Mouse (Mus musculus) limb, embryonic 12.5 days (tissue): ENCODE measurements around the gene Kptn. TPM values are rescaled to one million over a fixed set of nuclear protein-coding genes. Genes with fewer than 3 reads are reported as not detected.
A peak's percentile ranks its signal among the peaks of the same experiment; 100 is the strongest.

Experiments
- ATAC-seq: fragments of 200-750 bp; cut with Nextera tagmentation; 2 replicates; pipeline ENCODE4 v1.8.0; 2017; ENCODE audit warnings: low read depth, moderate TSS enrichment; ENCODE audit not compliant: insufficient number of reproducible peaks, insufficient read depth, low FRiP score, low TSS enrichment
- H3K27ac ChIP-seq: fragments of 300-500 bp; sonication (generic); 2 replicates; pipeline ENCODE4 v1.5.1; 2016; ENCODE audit warnings: mild to moderate bottlenecking, moderate library complexity
- H3K27me3 ChIP-seq: fragments of 300-500 bp; sonication (generic); 2 replicates; pipeline ENCODE4 v1.6.1; 2016; ENCODE audit warnings: mild to moderate bottlenecking, moderate library complexity
- H3K36me3 ChIP-seq: fragments of 300-500 bp; sonication (generic); 2 replicates; pipeline ENCODE4 v1.6.1; 2016; ENCODE audit warnings: mild to moderate bottlenecking, moderate library complexity
- H3K4me1 ChIP-seq: fragments of 300-500 bp; sonication (generic); replicated peaks from 2 replicates; pipeline ENCODE4 v1.6.1; 2016
- H3K4me2 ChIP-seq: fragments of 300-500 bp; sonication (generic); 2 replicates; pipeline ENCODE4 v1.6.1; 2016; ENCODE audit warnings: mild to moderate bottlenecking, moderate library complexity
- H3K4me3 ChIP-seq: fragments of 300-500 bp; sonication (generic); replicated peaks from 2 replicates; pipeline ENCODE4 v1.5.1; 2016; ENCODE audit warnings: mild to moderate bottlenecking
- H3K9ac ChIP-seq: fragments of 300-500 bp; sonication (generic); replicated peaks from 2 replicates; pipeline ENCODE4 v1.6.1; 2016; ENCODE audit warnings: mild to moderate bottlenecking, moderate library complexity
- H3K9me3 ChIP-seq: fragments of 300-500 bp; sonication (generic); 2 replicates; pipeline ENCODE4 v1.6.1; 2016; ENCODE audit warnings: mild to moderate bottlenecking, moderate library complexity
- WGBS: fragments of 180-500 bp; shearing (Covaris S2); methylation state at CpG from one replicate; pipeline ENCODE4 v1.1.7; 2016; 5-methylcytosine and 5-hydroxymethylcytosine counted together
- polyA plus RNA-seq: library from polyadenylated mRNA; unstranded; fragments of >200 nt; fragmentation: Nextera tagmentation; extraction: Ambion mirVana; gene quantifications from 2 replicates; pipeline ENCODE4 v1.2.1, GENCODE M21; 2016

Kptn gene
- polyA plus RNA-seq, 1 experiment from 2014 or later: 33.3 TPM

- Histone ChIP-seq H3K9ac (no peak overlapping the region), H3K4me2 (no peak overlapping the region), H3K27ac (no peak overlapping the region), H3K36me3 (peaks cover 35% of the 10 kb centered on the region), H3K4me1 (peaks cover 34% of the 10 kb centered on the region), H3K9me3 (no peaks in the 10 kb centered on the region), H3K27me3 (peaks cover 29% of the 10 kb centered on the region), H3K4me3 (no peak overlapping the region)
- WGBS: 91% methylated on average over 6 of the region's 6 CpGs
- ATAC-seq: no peak
Observed at GRCm38 (mm10) chr7:16128344-16128743, 8.6 kb downstream of the Kptn start.

DNA sequence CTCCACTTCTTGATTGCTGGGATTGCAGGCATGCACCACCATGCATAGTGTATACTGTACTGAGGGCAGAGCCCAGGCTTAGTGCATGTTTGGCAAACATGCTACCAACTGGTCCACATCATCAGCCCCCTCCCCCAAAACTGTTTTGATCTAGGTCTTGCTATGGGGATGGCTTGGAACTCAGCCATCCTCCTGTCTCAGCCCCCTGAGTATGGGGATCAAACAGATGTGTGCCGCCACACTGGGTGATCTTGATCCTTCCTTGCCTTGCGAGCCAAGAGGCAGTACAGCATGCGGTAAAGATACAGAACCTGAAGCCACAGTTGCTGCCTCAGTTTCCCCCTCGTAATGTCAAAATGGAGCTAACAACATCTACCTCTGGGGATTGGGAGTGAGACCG, 9.2 kb downstream of the Kptn start:
- H3K9ac ChIP-seq: no peak overlapping the region
- no peaks in the 10 kb centered on the region for H3K9me3 ChIP-seq
- no peak for ATAC-seq
- WGBS: 62% methylated on average over 5 of the region's 5 CpGs
- H3K4me3 ChIP-seq: peak overlapping the region; percentile 62; the same call in 1 of the 2 replicates
- peaks cover 30% of the 10 kb centered on the region for H3K36me3 ChIP-seq
- H3K4me2 ChIP-seq: no peak overlapping the region
- peaks cover 34% of the 10 kb centered on the region for H3K4me1 ChIP-seq
- H3K27ac ChIP-seq: no peak overlapping the region
- peaks cover 29% of the 10 kb centered on the region for H3K27me3 ChIP-seq

GRCm38 (mm10) chr7:16129421-16129845, 9.7 kb downstream of the Kptn start, which contains the start of gene Slc8a2:
TSS of gene Slc8a2 (plus strand) at chr7:16129826.
- Histone ChIP-seq H3K9ac (peak within 1 kb of the TSS; percentile 77), H3K4me1 (peaks cover 34% of the 10 kb centered on the region), H3K4me2 (peak within 1 kb of the TSS; percentile 88), H3K9me3 (no peaks in the 10 kb centered on the region), H3K4me3 (peak within 1 kb of the TSS; percentile 62), H3K27ac (peak within 1 kb of the TSS; percentile 83), H3K36me3 (peaks cover 26% of the 10 kb centered on the region), H3K27me3 (peaks cover 29% of the 10 kb centered on the region)
- 1% methylated on average over 12 of the region's 12 CpGs for WGBS
- peak; percentile 75 for ATAC-seq

GRCm38 (mm10) chr7:16129846-16130691, 10.4 kb downstream of the Kptn start:
- Histone ChIP-seq H3K4me3 (peak overlapping the region; percentile 62), H3K4me2 (peak overlapping the region; percentile 88), H3K9ac (peak overlapping the region; percentile 77), H3K36me3 (peaks cover 19% of the 10 kb centered on the region), H3K27me3 (peaks cover 29% of the 10 kb centered on the region), H3K4me1 (peaks cover 34% of the 10 kb centered on the region), H3K27ac (peak overlapping the region; percentile 83), H3K9me3 (no peaks in the 10 kb centered on the region)
- 3% methylated on average over 38 of the region's 38 CpGs for WGBS
- peak; percentile 73 for ATAC-seq

GRCm38 (mm10) chr7:16130956-16131634, 11.4 kb downstream of the Kptn start:
- H3K4me1 ChIP-seq: peaks cover 34% of the 10 kb centered on the region
- WGBS: 37% methylated on average over 13 of the region's 13 CpGs
- peak overlapping the region; percentile 77 for H3K9ac ChIP-seq
- ATAC-seq: no peak
- H3K27ac ChIP-seq: no peak overlapping the region
- peak overlapping the region; percentile 88 for H3K4me2 ChIP-seq
- H3K9me3 ChIP-seq: no peaks in the 10 kb centered on the region
- peaks cover 29% of the 10 kb centered on the region for H3K27me3 ChIP-seq
- H3K4me3 ChIP-seq: peak overlapping the region; percentile 62
- H3K36me3 ChIP-seq: peaks cover 9% of the 10 kb centered on the region

DNA sequence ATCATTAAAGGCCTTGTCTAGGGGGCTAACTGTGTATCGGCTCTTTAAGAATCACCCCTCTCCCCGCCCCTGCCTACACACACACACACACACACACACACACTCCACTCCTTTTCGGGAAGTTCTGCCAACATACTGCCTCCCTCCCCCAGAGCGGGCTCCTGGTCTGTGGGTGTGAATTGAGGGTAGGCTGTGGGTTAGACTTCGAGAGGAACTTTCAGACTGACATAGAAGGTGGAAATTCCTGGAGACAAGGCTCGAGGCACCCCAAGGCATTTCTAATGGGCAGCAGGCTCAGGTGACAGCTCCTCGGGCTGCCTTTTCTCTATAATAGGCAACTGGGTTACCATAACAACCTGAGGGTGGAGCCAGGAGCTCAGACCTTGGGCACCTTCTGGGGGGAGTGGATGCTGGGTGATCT, 12.5 kb downstream of the Kptn start:
- Histone ChIP-seq H3K4me1 (peaks cover 34% of the 10 kb centered on the region), H3K36me3 (peaks cover 8% of the 10 kb centered on the region), H3K27me3 (peaks cover 29% of the 10 kb centered on the region), H3K9me3 (no peaks in the 10 kb centered on the region), H3K9ac (no peak overlapping the region; the same call in 1 of the 2 replicates), H3K27ac (no peak overlapping the region), H3K4me3 (0 out of 2 replicates have a peak overlapping the region, but pooled peaks have one; percentile 6), H3K4me2 (peak overlapping the region; percentile 27; the same call in 1 of the 2 replicates)
- ATAC-seq: no peak
- 16% methylated on average over 7 of the region's 7 CpGs for WGBS

DNA sequence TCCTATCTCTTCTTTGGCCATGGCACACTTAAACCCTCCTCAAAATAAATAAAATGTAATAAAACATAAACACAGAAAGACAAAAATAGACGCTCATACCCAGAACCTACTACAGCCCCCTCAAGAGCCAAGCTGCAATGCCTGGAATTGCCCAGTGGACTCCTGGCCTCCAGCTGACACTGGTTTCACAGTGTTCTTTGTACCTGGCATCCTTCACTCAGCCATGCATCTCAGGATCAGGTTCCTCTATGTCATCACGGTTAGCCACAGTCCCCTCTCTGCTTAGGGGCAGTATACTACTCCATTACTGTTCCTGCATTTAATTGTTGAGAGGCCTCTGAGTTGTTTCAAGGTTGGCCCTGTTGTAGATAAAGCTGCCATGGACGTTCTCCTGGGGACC, 13.2 kb downstream of the Kptn start:
- Histone ChIP-seq H3K4me3 (no peak overlapping the region), H3K4me2 (no peak overlapping the region), H3K36me3 (0 out of 2 replicates have a peak, but pooled peaks cover under 1% of the 10 kb centered on the region), H3K27me3 (peaks cover 29% of the 10 kb centered on the region), H3K4me1 (peaks cover 34% of the 10 kb centered on the region), H3K9me3 (no peaks in the 10 kb centered on the region), H3K9ac (no peak overlapping the region), H3K27ac (no peak overlapping the region)
- ATAC-seq: no peak
- WGBS: 69% methylated on average over 3 of the region's 3 CpGs

- H3K4me2 ChIP-seq: no peak overlapping the region
- H3K4me3 ChIP-seq: no peak overlapping the region
- peaks cover 34% of the 10 kb centered on the region for H3K4me1 ChIP-seq
- no peak overlapping the region for H3K9ac ChIP-seq
- peaks cover 29% of the 10 kb centered on the region for H3K27me3 ChIP-seq
- no peak overlapping the region for H3K27ac ChIP-seq
- WGBS: 87% methylated on average over 9 of the region's 9 CpGs
- H3K36me3 ChIP-seq: no peaks in the 10 kb centered on the region
- ATAC-seq: no peak
- no peaks in the 10 kb centered on the region for H3K9me3 ChIP-seq
Observed at GRCm38 (mm10) chr7:16133691-16134090, 14.0 kb downstream of the Kptn start.

GRCm38 (mm10) chr7:16134951-16135392, 15.3 kb downstream of the Kptn start:
- Histone ChIP-seq H3K36me3 (no peaks in the 10 kb centered on the region), H3K4me2 (no peak overlapping the region), H3K9ac (no peak overlapping the region), H3K9me3 (no peaks in the 10 kb centered on the region), H3K4me1 (peaks cover 25% of the 10 kb centered on the region), H3K27ac (no peak overlapping the region), H3K27me3 (peaks cover 29% of the 10 kb centered on the region), H3K4me3 (no peak overlapping the region)
- no peak for ATAC-seq
- 68% methylated on average over 7 of the region's 7 CpGs for WGBS

GRCm38 (mm10) chr7:16146489-16147410, 27.1 kb downstream of the Kptn start:
- no peaks in the 10 kb centered on the region for H3K4me1 ChIP-seq
- H3K9me3 ChIP-seq: no peaks in the 10 kb centered on the region
- no peak overlapping the region for H3K4me2 ChIP-seq
- no peak for ATAC-seq
- no peak overlapping the region for H3K9ac ChIP-seq
- H3K27me3 ChIP-seq: peaks cover 33% of the 10 kb centered on the region
- no peak overlapping the region for H3K4me3 ChIP-seq
- 34% methylated on average over 27 of the region's 27 CpGs for WGBS
- no peak overlapping the region for H3K27ac ChIP-seq
- H3K36me3 ChIP-seq: no peaks in the 10 kb centered on the region
